Mouse (Mus musculus) heart, postnatal 0 days (tissue): ENCODE data around the gene Aurka. TPM values are rescaled to one million over a fixed set of nuclear protein-coding genes. Genes with fewer than 3 reads are reported as not detected.

Experiments
- ATAC-seq: fragments of 200-750 bp; cut with Nextera tagmentation; 2 replicates; pipeline ENCODE4 v1.8.0; 2017; ENCODE audit warnings: low read depth, moderate number of reproducible peaks, moderate library complexity; ENCODE audit not compliant: insufficient read depth
- DNase-seq: peaks from one replicate; pipeline ENCODE4 v3.0.0-alpha.2; 2016; ENCODE audit warnings: low spot score
- H3K27ac ChIP-seq: fragments of 300-500 bp; sonication (generic); 2 replicates; pipeline ENCODE4 v1.5.1; 2014; ENCODE audit warnings: low read depth, mild to moderate bottlenecking
- H3K27me3 ChIP-seq: fragments of 300-500 bp; sonication (generic); 2 replicates; pipeline ENCODE4 v1.6.1; 2014; ENCODE audit warnings: low read length, mixed read lengths; ENCODE audit not compliant: control insufficient read depth, insufficient read depth
- H3K36me3 ChIP-seq: fragments of 300-500 bp; sonication (generic); replicated peaks from 2 replicates; pipeline ENCODE4 v1.6.1; 2014; ENCODE audit warnings: low read length, mixed read lengths; ENCODE audit not compliant: control insufficient read depth, insufficient read depth
- H3K4me1 ChIP-seq: fragments of 300-500 bp; sonication (generic); 2 replicates; pipeline ENCODE4 v1.6.1; 2014; ENCODE audit warnings: antibody characterized with exemption; ENCODE audit not compliant: control insufficient read depth, insufficient read depth
- H3K4me2 ChIP-seq: fragments of 300-500 bp; sonication (generic); 2 replicates; pipeline ENCODE4 v1.6.1; 2014; ENCODE audit warnings: low read depth, mild to moderate bottlenecking, low read length, moderate library complexity
- H3K4me3 ChIP-seq: fragments of 300-500 bp; sonication (generic); 2 replicates; pipeline ENCODE4 v1.5.1; 2014; ENCODE audit warnings: low read depth, low read length
- H3K9ac ChIP-seq: fragments of 300-500 bp; sonication (generic); replicated peaks from 2 replicates; pipeline ENCODE4 v1.6.1; 2014; ENCODE audit warnings: low read depth, low read length, mixed read lengths
- H3K9me3 ChIP-seq: fragments of 300-500 bp; sonication (generic); replicated peaks from 2 replicates; pipeline ENCODE4 v1.6.1; 2016; ENCODE audit warnings: low read length; ENCODE audit not compliant: control insufficient read depth
- CTCF ChIP-seq: IDR thresholded peaks from 2 replicates; pipeline ENCODE4 v1.5.1; 2016; ENCODE audit warnings: antibody characterized with exemption, control low read depth, low read depth
- EP300 ChIP-seq: IDR thresholded peaks from 2 replicates; pipeline ENCODE4 v1.6.1; 2016; ENCODE audit warnings: antibody characterized with exemption, low read depth
- WGBS: fragments of 180-500 bp; shearing (Covaris S2); extraction: QIAGEN DNeasy Blood & Tissue Kit; methylation state at CpG from one replicate; pipeline ENCODE4 v1.1.7; 2014; 5-methylcytosine and 5-hydroxymethylcytosine counted together
- polyA plus RNA-seq: library from polyadenylated mRNA; unstranded; fragments of >200 nt; fragmentation: Nextera tagmentation; extraction: Ambion mirVana; gene quantifications from 2 replicates; pipeline ENCODE4 v1.2.1, GENCODE M21; 2015
- total RNA-seq: library from RNA; depleted of rRNA; stranded (reverse); fragments of >200 nt; gene quantifications from 2 replicates; pipeline ENCODE4 v1.2.3, GENCODE M21; 2014; ENCODE audit warnings: low replicate concordance

The Aurka gene
- total and polyA plus RNA-seq, 2 experiments from 2014 or later = 25.5 to 36.6 TPM

GRCm38 (mm10) chr2:172394052-172394392 is 23.7 kb upstream of the Aurka start:
- Histone ChIP-seq H3K4me1 (no peaks in the 10 kb centered on the region), H3K27ac (no peak overlapping the region), H3K4me2 (peak overlapping the region; percentile 34; the same call in 1 of the 2 replicates), H3K9ac (no peak overlapping the region), H3K9me3 (no peaks in the 10 kb centered on the region), H3K27me3 (0 out of 2 replicates have a peak, but pooled peaks cover 5% of the 10 kb centered on the region), H3K36me3 (no peaks in the 10 kb centered on the region), H3K4me3 (no peak overlapping the region)
- TF ChIP-seq EP300 = no peak
- DNase-seq = no peak
- no peak for ATAC-seq
- 47% methylated on average over 2 of the region's 2 CpGs for WGBS

- Histone ChIP-seq H3K4me2 (peak within 1 kb of the TSS; percentile 34; the same call in 1 of the 2 replicates), H3K4me1 (no peaks in the 10 kb centered on the region), H3K36me3 (no peaks in the 10 kb centered on the region), H3K4me3 (no peak within 1 kb of the TSS), H3K9ac (no peak within 1 kb of the TSS), H3K9me3 (no peaks in the 10 kb centered on the region), H3K27ac (no peak within 1 kb of the TSS), H3K27me3 (0 out of 2 replicates have a peak, but pooled peaks cover 5% of the 10 kb centered on the region)
- WGBS = 17% methylated on average over 13 of the region's 13 CpGs
- ATAC-seq = no peak
- no peak for DNase-seq
- TF ChIP-seq CTCF (no peak), EP300 (no peak)
Measured at GRCm38 (mm10) chr2:172393391-172394051, 23.2 kb upstream of the Aurka start, which contains the start of gene Cass4. Gene Cass4, plus strand, starts transcription at chr2:172393794.

GRCm38 (mm10) chr2:172392041-172392521 is 21.7 kb upstream of the Aurka start:
- ATAC-seq = no peak
- H3K36me3 ChIP-seq = no peaks in the 10 kb centered on the region
- H3K9ac ChIP-seq = no peak overlapping the region
- H3K4me2 ChIP-seq = no peak overlapping the region
- no peak for TF ChIP-seq CTCF
- no peak for TF ChIP-seq EP300
- H3K9me3 ChIP-seq = no peaks in the 10 kb centered on the region
- no peak overlapping the region; the same call in 1 of the 2 replicates for H3K27ac ChIP-seq
- 39% methylated on average over 10 of the region's 10 CpGs for WGBS
- no peaks in the 10 kb centered on the region for H3K4me1 ChIP-seq
- H3K4me3 ChIP-seq = no peak overlapping the region
- 0 out of 2 replicates have a peak, but pooled peaks cover 5% of the 10 kb centered on the region for H3K27me3 ChIP-seq
- DNase-seq = no peak

- no peak overlapping the region for H3K27ac ChIP-seq
- H3K4me1 ChIP-seq = no peaks in the 10 kb centered on the region
- H3K4me3 ChIP-seq = no peak overlapping the region
- WGBS = 30% methylated on average over 6 of the region's 6 CpGs
- H3K4me2 ChIP-seq = no peak overlapping the region
- no peak for ATAC-seq
- 0 out of 2 replicates have a peak, but pooled peaks cover 5% of the 10 kb centered on the region for H3K27me3 ChIP-seq
- H3K9me3 ChIP-seq = no peaks in the 10 kb centered on the region
- TF ChIP-seq CTCF = no peak
- TF ChIP-seq EP300 = no peak
- no peak overlapping the region for H3K9ac ChIP-seq
- H3K36me3 ChIP-seq = no peaks in the 10 kb centered on the region
- no peak for DNase-seq
Measured at GRCm38 (mm10) chr2:172390341-172390740, 20.0 kb upstream of the Aurka start.

GRCm38 (mm10) chr2:172384715-172385114 is 14.4 kb upstream of the Aurka start:
- H3K36me3 ChIP-seq = peaks cover 27% of the 10 kb centered on the region
- DNase-seq (no peak), ATAC-seq (no peak)
- H3K4me1 ChIP-seq = no peaks in the 10 kb centered on the region
- 49% methylated on average over 3 of the region's 3 CpGs for WGBS
- no peak overlapping the region for H3K27ac ChIP-seq
- no peak overlapping the region for H3K4me3 ChIP-seq
- TF ChIP-seq EP300 (no peak), CTCF (no peak)
- H3K4me2 ChIP-seq = no peak overlapping the region
- no peak overlapping the region for H3K9ac ChIP-seq
- H3K9me3 ChIP-seq = no peaks in the 10 kb centered on the region
- H3K27me3 ChIP-seq = no peaks in the 10 kb centered on the region

- Histone ChIP-seq H3K36me3 (peaks cover 53% of the 10 kb centered on the region), H3K9ac (no peak overlapping the region), H3K9me3 (no peaks in the 10 kb centered on the region), H3K4me3 (no peak overlapping the region), H3K4me2 (no peak overlapping the region), H3K27me3 (no peaks in the 10 kb centered on the region), H3K4me1 (no peaks in the 10 kb centered on the region), H3K27ac (no peak overlapping the region)
- DNase-seq (no peak), ATAC-seq (no peak)
- 67% methylated on average over 12 of the region's 12 CpGs for whole genome bisulfite sequencing
- TF ChIP-seq CTCF (no peak), EP300 (no peak)
Measured at GRCm38 (mm10) chr2:172381898-172382297, 11.6 kb upstream of the Aurka start.
